Mouse (Mus musculus): ENCODE data around the gene Fabp1.

- no peak for TF ChIP-seq EP300 (IDR thresholded peaks at IDR 0.05; ENCODE audit: insufficient read depth, low read depth, low read length)
- no peak for TF ChIP-seq POLR2A (IDR thresholded peaks at IDR 0.05; ENCODE audit: insufficient read depth, low read depth, low read length)
Measured at GRCm38 (mm10) chr6:71236506-71236905, 36.9 kb downstream of the Fabp1 start.

Data from heart, adult 2 months (tissue).